Mouse (Mus musculus) ovary, adult 2 months (tissue): Measurements from ENCODE around the gene Rcn2. TPM values are rescaled to one million over a fixed set of nuclear protein-coding genes. Genes with fewer than 3 reads are reported as not detected.

Experiments used
- polyA plus RNA-seq: library from polyadenylated mRNA; depleted of rRNA; stranded (reverse); fragments of >200 nt; gene quantifications from 2 replicates; pipeline ENCODE4 v1.2.3, GENCODE M21; 2012; rRNA removed

Gene Rcn2
- polyA plus RNA-seq: 141 and 271 TPM in 2 replicates

GRCm38 (mm10) chr9:56041372-56042180 is at the start of gene Rcn2:
Gene Rcn2 (plus strand): TSS chr9:56041845.

GRCm38 (mm10) chr9:56010450-56010849 is 31.2 kb upstream of the Rcn2 start, which contains the start of gene 4930563M21Rik:
Gene 4930563M21Rik (minus strand): TSS chr9:56010550.

GRCm38 (mm10) chr9:56089778-56090520 is 48.3 kb downstream of the Rcn2 start, which contains the start of gene Pstpip1:
Gene Pstpip1 (plus strand): TSS chr9:56089962.

Other genes with a start within 250 kb of the Rcn2 start
- gene Scaper, start 103.7 kb upstream of the Rcn2 start, polyA plus RNA-seq: 4.7 and 6.1 TPM in 2 replicates
- gene 4930563M21Rik, start 31.3 kb upstream of the Rcn2 start, polyA plus RNA-seq: not detected in 2 replicates
- 4.7 and 4.8 TPM in 2 replicates for gene Pstpip1, start 48.1 kb downstream of the Rcn2 start, polyA plus RNA-seq
- 249 and 300 TPM in 2 replicates for gene Tspan3, start 123.6 kb downstream of the Rcn2 start, polyA plus RNA-seq